Mouse (Mus musculus) kidney, embryonic 14.5 days (tissue): ENCODE data around the gene Rin3. TPM values are rescaled to one million over a fixed set of nuclear protein-coding genes. Genes with fewer than 3 reads are reported as not detected.

ENCODE experiments used
- ATAC-seq: fragments of 200-750 bp; cut with Nextera tagmentation; 2 replicates; pipeline ENCODE4 v1.8.0; 2017; ENCODE audit warnings: moderate number of reproducible peaks, mild to moderate bottlenecking, moderate TSS enrichment, moderate library complexity; ENCODE audit not compliant: low FRiP score, low TSS enrichment
- H3K27ac ChIP-seq: fragments of 300-500 bp; sonication (generic); 2 replicates; pipeline ENCODE4 v1.5.1; 2014; ENCODE audit warnings: low read depth, mild to moderate bottlenecking, low read length, moderate library complexity, mixed read lengths
- H3K27me3 ChIP-seq: fragments of 300-500 bp; sonication (generic); 2 replicates; pipeline ENCODE4 v1.6.1; 2014; ENCODE audit warnings: mild to moderate bottlenecking, low read length; ENCODE audit not compliant: control insufficient read depth, insufficient read depth
- H3K36me3 ChIP-seq: fragments of 300-500 bp; sonication (generic); 2 replicates; pipeline ENCODE4 v1.6.1; 2014; ENCODE audit warnings: low read length, mixed read lengths; ENCODE audit not compliant: control insufficient read depth, insufficient read depth
- H3K4me1 ChIP-seq: fragments of 300-500 bp; sonication (generic); 2 replicates; pipeline ENCODE4 v1.6.1; 2014; ENCODE audit warnings: low read length, mixed read lengths; ENCODE audit not compliant: control insufficient read depth, insufficient read depth
- H3K4me2 ChIP-seq: fragments of 300-500 bp; sonication (generic); replicated peaks from 2 replicates; pipeline ENCODE4 v1.6.1; 2014; ENCODE audit warnings: low read depth, mild to moderate bottlenecking, low read length
- H3K4me3 ChIP-seq: fragments of 300-500 bp; sonication (generic); 2 replicates; pipeline ENCODE4 v1.5.1; 2014; ENCODE audit warnings: mild to moderate bottlenecking, low read length
- H3K9ac ChIP-seq: fragments of 300-500 bp; sonication (generic); 2 replicates; pipeline ENCODE4 v1.6.1; 2014; ENCODE audit warnings: low read depth, mild to moderate bottlenecking, low read length, moderate library complexity
- H3K9me3 ChIP-seq: fragments of 300-500 bp; sonication (generic); 2 replicates; pipeline ENCODE4 v1.6.1; 2016; ENCODE audit warnings: low read length; ENCODE audit not compliant: control insufficient read depth
- WGBS: fragments of 180-500 bp; shearing (Covaris S2); extraction: QIAGEN DNeasy Blood & Tissue Kit; methylation state at CpG from one replicate; pipeline ENCODE4 v1.1.7; 2014; 5-methylcytosine and 5-hydroxymethylcytosine counted together
- polyA plus RNA-seq: library from polyadenylated mRNA; unstranded; fragments of >200 nt; fragmentation: Nextera tagmentation; extraction: Ambion mirVana; gene quantifications from 2 replicates; pipeline ENCODE4 v1.2.1, GENCODE M21; 2014

Gene Rin3
- polyA plus RNA-seq, 1 experiment from 2014 or later: 9.2 TPM

DNA sequence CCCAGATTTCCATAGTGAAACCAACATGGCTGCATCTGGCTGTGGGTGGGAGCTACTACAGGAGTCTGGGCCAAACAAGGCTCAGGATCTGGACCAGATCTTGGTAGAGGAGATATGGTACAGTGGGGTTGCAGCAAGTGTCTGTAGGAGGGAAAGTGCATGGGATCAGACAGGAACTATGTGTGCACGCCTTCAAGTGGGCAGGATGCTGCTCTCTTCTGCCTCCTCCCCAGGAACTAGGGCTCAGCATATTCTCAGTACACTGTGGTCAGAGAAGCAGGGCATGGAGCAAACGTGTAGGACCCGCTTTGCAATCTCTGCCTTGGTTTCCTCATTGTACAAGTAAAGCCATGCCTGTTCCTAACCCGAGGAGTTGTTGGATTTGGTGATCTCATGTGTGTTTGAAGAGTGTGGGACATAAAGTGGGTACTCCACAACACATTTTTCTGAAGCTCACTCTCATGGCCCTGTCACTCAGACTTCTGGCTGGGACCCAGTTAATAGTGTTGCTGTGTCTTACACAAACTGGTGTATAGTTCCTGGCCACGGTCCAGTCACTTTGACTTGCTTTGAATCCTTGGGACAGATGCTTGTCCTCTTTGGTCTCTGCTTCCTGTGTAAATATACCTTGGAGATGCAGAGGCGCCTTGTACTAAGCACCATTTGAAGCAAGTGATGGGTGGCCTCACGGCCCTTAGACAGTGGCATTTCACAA, 9.8 kb downstream of the Rin3 start:
- ATAC-seq: no peak
- H3K4me2 ChIP-seq: no peak overlapping the region
- H3K27ac ChIP-seq: 0 out of 2 replicates have a peak overlapping the region, but pooled peaks have one; percentile 53
- H3K9me3 ChIP-seq: no peaks in the 10 kb centered on the region
- H3K27me3 ChIP-seq: no peaks in the 10 kb centered on the region
- H3K9ac ChIP-seq: no peak overlapping the region
- peaks cover 21% of the 10 kb centered on the region for H3K4me1 ChIP-seq
- no peak overlapping the region for H3K4me3 ChIP-seq
- no peaks in the 10 kb centered on the region for H3K36me3 ChIP-seq
- WGBS: 82% methylated on average over 7 of the region's 7 CpGs

DNA sequence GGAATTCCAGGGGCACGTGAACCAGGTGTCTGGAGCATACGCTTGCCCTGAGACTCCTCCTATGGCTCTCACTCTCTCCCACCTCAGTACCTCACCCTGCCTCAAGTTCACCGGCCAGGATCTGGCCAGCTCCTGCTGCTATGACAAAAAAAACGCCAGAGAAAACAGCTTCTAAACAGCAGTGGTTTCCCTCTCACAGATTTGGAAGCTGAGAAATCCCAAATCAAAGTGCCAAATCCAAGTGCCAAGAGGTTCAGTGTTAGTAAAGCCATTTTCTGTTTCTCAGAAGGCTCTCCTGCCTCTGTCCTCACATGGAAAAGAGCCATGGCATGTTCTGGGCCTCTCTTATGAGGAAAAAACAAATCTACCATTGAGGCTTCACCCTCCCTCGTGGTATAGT, 11.8 kb downstream of the Rin3 start:
- H3K4me2 ChIP-seq: no peak overlapping the region
- H3K4me3 ChIP-seq: no peak overlapping the region
- H3K9me3 ChIP-seq: no peaks in the 10 kb centered on the region
- no peaks in the 10 kb centered on the region for H3K36me3 ChIP-seq
- H3K4me1 ChIP-seq: peaks cover 19% of the 10 kb centered on the region
- no peak overlapping the region for H3K9ac ChIP-seq
- WGBS: 85% methylated on average over 5 of the region's 5 CpGs
- no peak overlapping the region for H3K27ac ChIP-seq
- no peaks in the 10 kb centered on the region for H3K27me3 ChIP-seq
- ATAC-seq: no peak

DNA sequence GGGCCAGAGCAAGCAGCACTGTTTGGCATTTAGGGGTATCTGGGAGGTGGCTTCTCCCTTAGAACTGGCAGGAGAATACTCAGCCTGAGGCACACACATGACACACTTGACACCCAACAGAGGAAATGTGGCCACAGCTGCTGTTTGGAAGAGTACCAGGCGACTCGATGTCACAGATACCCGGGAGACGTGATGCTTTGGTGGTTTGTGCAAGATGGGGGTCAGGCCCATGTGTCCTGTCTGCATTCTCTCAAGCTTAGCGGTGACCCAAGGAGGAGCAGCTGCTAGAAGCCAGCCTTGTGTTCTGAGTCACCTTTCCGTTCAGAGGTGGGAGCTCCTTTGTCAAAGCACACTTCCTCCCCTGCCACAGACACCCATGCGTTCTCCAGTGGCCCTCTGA, 12.4 kb downstream of the Rin3 start:
- Histone ChIP-seq H3K4me2 (no peak overlapping the region), H3K27ac (no peak overlapping the region), H3K4me3 (no peak overlapping the region), H3K36me3 (no peaks in the 10 kb centered on the region), H3K9me3 (no peaks in the 10 kb centered on the region), H3K4me1 (peaks cover 19% of the 10 kb centered on the region), H3K9ac (no peak overlapping the region), H3K27me3 (no peaks in the 10 kb centered on the region)
- no peak for ATAC-seq
- 58% methylated on average over 7 of the region's 7 CpGs for WGBS

DNA sequence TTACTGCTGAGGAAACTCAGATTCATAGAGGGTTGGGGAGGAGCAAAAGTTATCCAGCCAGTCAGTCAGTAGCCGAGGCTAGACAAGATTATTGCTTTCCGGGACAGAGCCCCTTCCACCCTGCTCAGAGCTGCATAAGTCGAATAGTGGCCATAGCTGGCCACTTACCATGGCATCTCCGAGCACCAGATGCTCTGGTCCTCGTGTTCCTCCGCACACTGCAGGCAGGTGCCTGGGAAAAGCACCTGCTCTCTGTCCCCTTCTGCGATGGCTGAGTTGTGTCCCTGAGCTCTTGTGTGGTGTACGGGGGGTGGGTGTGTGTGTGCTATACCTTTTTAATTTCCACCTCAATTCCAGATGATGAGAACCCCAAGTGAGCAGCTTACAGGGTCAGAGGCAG, 12.8 kb downstream of the Rin3 start:
- H3K4me1 ChIP-seq: peaks cover 19% of the 10 kb centered on the region
- no peak overlapping the region for H3K4me3 ChIP-seq
- H3K27me3 ChIP-seq: no peaks in the 10 kb centered on the region
- no peak overlapping the region for H3K27ac ChIP-seq
- H3K9ac ChIP-seq: no peak overlapping the region
- no peaks in the 10 kb centered on the region for H3K9me3 ChIP-seq
- H3K4me2 ChIP-seq: no peak overlapping the region
- H3K36me3 ChIP-seq: no peaks in the 10 kb centered on the region
- ATAC-seq: no peak
- 84% methylated on average over 8 of the region's 8 CpGs for WGBS

DNA sequence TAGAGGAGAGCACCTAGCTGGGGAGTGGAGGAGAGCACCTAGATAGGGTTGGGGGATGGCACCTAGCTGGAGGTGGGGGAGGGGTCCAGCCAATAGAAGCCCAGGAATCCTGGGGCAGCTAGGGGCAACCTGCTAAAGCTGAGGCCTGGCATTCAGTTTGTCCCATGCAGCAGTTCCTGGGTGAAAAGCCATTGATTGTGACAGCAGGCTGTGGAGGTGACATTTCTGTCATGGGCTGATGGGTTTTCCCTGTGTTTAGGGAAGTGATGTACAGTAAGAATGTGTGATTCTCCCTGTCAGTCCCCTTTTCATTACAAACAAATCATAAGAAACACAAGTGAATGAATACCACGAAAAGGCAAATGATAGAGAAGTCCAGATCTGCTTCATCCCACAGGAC, 13.5 kb downstream of the Rin3 start:
- H3K4me3 ChIP-seq: no peak overlapping the region
- no peaks in the 10 kb centered on the region for H3K36me3 ChIP-seq
- H3K27ac ChIP-seq: no peak overlapping the region
- peaks cover 13% of the 10 kb centered on the region for H3K4me1 ChIP-seq
- no peaks in the 10 kb centered on the region for H3K9me3 ChIP-seq
- no peak overlapping the region for H3K4me2 ChIP-seq
- no peak overlapping the region for H3K9ac ChIP-seq
- no peak for ATAC-seq
- 94% methylated on average over 1 of the region's 1 CpGs for WGBS
- H3K27me3 ChIP-seq: no peaks in the 10 kb centered on the region

DNA sequence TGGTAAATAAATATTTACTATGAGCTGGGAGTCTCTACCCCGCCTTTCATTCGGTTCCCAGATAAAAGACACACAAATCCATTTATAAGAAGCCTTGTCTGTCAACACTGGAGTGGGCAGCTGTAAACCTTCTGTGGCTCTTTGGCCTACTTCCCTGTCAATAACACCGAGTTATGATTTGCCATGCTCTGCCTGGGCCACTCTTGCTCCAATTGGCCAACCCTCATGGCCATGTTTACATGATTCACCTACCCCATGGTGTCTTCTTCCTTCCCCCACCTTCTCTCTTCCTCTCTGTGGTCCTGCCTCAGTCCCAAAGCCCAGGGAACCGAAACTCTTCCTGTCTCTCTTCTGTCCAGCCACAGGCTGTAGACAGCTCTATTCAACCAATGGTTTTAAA, 14.1 kb downstream of the Rin3 start:
- no peaks in the 10 kb centered on the region for H3K9me3 ChIP-seq
- no peak overlapping the region for H3K4me3 ChIP-seq
- ATAC-seq: no peak
- no peak overlapping the region for H3K9ac ChIP-seq
- H3K4me2 ChIP-seq: no peak overlapping the region
- peaks cover 9% of the 10 kb centered on the region for H3K4me1 ChIP-seq
- no peaks in the 10 kb centered on the region for H3K27me3 ChIP-seq
- no peak overlapping the region for H3K27ac ChIP-seq
- 88% methylated on average over 4 of the region's 4 CpGs for WGBS
- H3K36me3 ChIP-seq: no peaks in the 10 kb centered on the region

DNA sequence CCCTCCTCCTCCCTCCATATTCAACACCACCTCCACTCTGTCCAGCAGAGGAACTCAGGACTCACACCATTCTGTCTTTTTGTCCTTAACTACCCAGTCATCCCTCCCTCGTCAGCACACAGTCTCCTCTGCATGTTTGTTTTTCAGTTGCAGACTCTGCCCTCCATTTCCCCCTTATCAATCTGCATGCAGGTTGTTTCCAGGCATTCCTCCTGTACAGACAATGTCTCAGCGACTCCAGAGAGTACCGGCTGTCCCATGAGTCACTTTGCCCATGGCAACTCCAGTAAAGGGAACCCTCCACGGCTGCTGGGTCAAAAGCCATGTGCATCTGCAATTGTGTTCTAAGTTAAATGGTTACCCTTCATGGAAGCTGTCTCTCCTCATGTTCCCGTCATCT, 16.4 kb downstream of the Rin3 start:
- H3K27me3 ChIP-seq: no peaks in the 10 kb centered on the region

DNA sequence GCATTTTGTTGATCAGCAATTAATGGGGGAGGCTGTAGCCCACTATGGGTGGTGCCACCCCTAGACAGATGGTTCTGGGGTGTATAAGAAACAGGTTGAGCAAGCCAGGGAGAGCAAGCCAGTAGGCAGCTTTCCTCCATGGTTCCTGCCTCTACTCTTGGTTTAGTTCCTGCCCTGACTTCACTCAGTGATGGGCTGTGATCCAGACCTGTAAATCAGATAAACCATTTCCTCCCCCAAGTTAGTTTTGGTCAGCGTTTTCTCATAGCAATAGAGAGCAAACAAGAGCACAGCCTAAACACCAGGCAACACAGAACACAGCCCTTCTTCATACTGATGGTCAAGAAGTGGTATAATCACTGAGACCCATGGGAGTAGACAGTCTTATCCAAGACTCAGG, 18.7 kb downstream of the Rin3 start:
- Histone ChIP-seq H3K27me3 (no peaks in the 10 kb centered on the region), H3K4me3 (no peak overlapping the region), H3K4me1 (peaks cover 18% of the 10 kb centered on the region), H3K9ac (no peak overlapping the region), H3K27ac (no peak overlapping the region), H3K9me3 (no peaks in the 10 kb centered on the region), H3K36me3 (no peaks in the 10 kb centered on the region), H3K4me2 (no peak overlapping the region)
- 59% methylated on average over 1 of the region's 1 CpGs for WGBS
- no peak for ATAC-seq

More for the DNA sequence above, 16.4 kb downstream of the Rin3 start:
- H3K4me2 ChIP-seq: no peak overlapping the region
- no peak overlapping the region for H3K4me3 ChIP-seq
- no peak overlapping the region for H3K9ac ChIP-seq
- H3K4me1 ChIP-seq: peaks cover 17% of the 10 kb centered on the region
- H3K36me3 ChIP-seq: no peaks in the 10 kb centered on the region
- H3K27ac ChIP-seq: no peak overlapping the region
- 63% methylated on average over 5 of the region's 5 CpGs for WGBS
- no peak for ATAC-seq
- H3K9me3 ChIP-seq: no peaks in the 10 kb centered on the region

DNA sequence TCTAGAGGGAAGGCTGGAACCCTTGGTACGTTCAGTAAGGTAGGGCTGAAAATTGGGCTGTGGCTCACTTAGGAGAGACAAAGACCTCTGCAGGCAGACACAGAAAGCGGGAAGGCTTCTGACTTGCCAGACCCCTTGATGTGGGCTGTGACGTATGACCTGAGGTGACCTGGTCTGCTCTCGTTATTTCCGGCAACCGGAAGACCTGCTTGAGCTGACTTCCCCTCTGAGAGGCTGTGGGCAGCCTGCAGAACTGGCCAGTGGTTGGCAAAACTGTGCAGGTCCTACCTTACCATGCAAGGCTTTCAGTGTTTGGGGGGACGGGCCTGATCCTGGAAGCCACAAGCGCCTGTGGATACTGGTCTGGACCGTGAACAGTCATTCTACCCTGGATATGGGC, 19.5 kb downstream of the Rin3 start:
- Histone ChIP-seq H3K4me3 (no peak overlapping the region), H3K9me3 (no peaks in the 10 kb centered on the region), H3K36me3 (no peaks in the 10 kb centered on the region), H3K27ac (no peak overlapping the region), H3K4me2 (no peak overlapping the region), H3K9ac (no peak overlapping the region), H3K4me1 (peaks cover 18% of the 10 kb centered on the region), H3K27me3 (no peaks in the 10 kb centered on the region)
- no peak for ATAC-seq
- 67% methylated on average over 9 of the region's 9 CpGs for WGBS
